Mouse (Mus musculus) lung, postnatal 0 days (tissue): ENCODE measurements around the gene Tor3a.

Experiments used
- CTCF ChIP-seq: IDR thresholded peaks from 2 replicates; pipeline ENCODE4 v1.5.1; 2016; ENCODE audit warnings: antibody characterized with exemption, mild to moderate bottlenecking
- EP300 ChIP-seq: IDR thresholded peaks from 2 replicates; pipeline ENCODE4 v1.6.1; 2016; ENCODE audit warnings: antibody characterized with exemption, mild to moderate bottlenecking, control low read depth

GRCm38 (mm10) chr1:156642813-156643212, 31.3 kb downstream of the Tor3a start:
- no peak for TF ChIP-seq CTCF
- TF ChIP-seq EP300 = no peak
